Mouse (Mus musculus): ENCODE data around the gene Ly6g5c.
"Not testable (repeated sequence)": the region's sequence is repeated elsewhere in the genome, so short reads cannot be mapped to it uniquely, and the experiment has no call there.

Ly6g5c gene

DNA sequence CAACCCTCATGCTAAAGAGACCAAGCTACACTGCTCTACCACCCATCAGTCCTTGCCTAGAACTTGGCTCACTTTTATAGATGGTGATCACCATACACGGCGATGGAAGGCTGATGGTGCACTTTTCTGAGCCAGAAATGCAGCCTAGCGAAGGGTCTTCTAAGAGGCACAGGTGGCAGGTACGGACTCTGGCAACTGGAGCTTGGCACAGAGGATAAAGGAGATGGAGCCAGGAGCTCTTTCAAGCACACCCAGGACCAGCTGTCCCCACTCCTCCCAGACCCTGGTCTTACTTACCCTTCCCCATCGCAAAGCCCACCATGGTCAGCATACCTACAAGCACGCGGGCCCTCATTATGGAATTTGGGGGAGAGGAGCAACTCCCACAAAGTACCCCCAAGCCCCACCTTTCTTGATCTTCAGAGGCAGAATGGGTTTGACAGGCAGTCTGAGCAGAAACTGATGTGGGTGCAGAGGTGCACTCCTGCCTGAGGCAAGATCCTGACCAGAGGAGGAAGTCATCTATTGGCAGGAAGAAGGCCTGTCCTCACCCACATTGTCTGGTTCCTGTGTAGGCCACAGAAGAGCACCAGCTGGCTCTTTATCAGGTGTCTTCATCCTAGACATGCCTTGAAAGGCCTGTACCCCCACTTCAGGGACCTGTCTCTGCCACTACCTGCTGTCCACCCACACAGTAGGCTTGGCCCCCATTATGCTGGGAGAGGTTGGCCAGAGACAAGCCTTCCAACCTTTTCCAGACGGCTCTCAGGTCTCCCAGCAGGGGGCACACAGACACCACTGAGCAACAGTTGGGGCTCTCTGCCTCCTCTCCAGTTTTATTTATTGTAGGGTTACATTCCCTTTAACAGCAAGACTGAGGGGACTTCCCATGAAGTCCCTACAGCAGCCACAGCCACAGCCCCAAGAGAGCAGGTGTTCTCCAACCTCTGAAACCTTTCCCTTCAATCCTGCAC lies 7.3 kb downstream of the Ly6g5c start, which contains the start of gene Ly6g5b:
TSS of gene Ly6g5b (minus strand) at position 383 of the 974 bp plus-strand sequence.
- DNase-seq, result no peak

DNA sequence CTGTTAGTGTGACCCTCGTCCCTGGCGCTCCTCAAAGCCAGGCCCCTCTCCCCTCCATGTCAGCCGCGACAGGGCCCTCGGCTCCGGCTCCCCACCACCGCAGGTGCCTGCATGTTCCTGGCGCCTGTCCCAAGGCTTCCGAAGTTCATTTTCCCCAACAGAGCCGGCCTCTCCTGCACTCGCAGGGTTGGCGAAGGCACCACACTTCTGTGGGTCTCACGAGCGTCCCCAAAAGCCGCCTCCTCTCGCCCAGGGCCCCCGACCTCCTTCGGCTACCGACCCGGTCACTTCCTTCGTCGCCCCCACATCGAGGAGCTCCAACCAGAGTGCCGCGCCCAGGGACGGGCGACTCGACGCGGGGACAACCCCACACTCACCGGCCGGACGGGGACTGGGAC lies 12.7 kb downstream of the Ly6g5c start:
- peak; percentile 49 to 58 for DNase-seq

DNA sequence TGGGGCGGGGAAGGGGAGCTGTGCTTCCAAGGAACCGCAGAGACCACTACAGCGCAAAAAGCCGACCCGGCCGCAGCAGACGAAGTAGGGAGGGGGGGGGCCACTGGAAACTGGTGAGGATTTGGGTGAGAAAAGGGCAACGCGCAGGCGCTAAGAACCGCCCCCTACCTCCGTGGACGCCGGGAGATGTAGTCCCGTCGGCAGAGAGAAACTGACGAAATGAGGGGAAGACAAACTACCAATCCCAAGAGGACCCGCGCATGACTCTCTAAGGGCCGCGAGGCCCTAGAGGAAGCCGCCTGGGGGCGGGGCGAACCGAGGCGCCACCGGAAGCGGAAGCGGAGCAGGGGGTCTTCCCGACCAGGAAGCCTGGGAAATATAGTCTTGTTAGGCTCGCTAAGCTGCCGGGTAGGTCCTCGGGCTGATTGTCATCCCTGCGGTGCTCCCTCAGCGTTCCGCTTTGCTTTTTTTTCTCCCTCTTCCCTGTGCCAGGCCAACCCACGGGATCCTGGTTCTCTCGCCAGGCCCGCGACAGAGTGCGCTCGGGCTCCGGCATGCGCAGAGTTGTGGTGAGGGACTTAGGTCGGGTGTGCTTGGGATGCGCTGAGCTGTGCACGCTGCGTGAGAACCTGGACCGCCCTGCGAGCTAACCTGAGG lies 13.2 kb downstream of the Ly6g5c start, which contains the start of gene Gpank1:
TSS of gene Gpank1 (plus strand) at position 313 of the 657 bp plus-strand sequence.
- peak; percentile 98 to 99 for DNase-seq

DNA sequence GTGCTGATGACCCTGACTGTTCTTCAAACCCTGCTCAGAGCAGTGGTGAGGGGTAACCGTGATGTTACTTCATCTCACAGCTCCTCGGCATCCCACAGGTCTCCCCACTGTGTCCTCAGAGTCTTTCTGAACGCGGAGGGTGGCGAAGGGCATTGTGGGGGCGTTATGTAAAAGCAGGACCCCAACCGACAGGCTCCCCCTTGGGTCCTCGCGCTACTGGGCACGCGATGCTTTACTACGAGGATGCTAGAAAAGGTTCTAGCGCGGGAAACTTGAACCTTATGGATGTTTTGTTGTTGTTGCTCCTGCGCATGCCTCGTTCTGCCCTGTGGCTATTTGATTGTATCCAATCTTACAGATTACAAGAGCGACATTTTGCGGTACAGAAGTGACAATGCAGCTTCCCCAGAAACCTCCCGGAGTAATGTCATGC lies 13.8 kb downstream of the Ly6g5c start, which contains the start of gene Csnk2b:
TSS of gene Csnk2b (minus strand) at position 183 of the 433 bp plus-strand sequence.
- DNase-seq, result peak; percentile 44 to 51

DNA sequence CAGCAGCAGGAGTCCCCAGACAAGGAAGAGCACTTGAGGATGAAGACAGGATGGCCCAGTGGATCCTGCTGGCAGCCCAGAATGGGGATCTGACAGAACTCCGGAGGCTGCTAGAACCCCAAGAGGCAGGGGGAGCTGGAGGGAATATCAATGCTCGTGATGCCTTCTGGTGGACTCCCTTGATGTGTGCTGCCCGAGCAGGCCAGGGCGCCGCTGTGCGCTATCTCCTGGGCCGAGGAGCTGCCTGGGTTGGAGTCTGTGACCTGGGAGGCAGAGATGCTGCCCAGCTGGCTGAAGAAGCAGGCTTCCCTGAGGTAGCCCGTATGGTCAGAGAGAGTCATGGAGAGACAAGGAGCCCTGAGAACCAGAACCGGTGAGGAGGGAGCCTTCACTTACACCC lies 15.2 kb downstream of the Ly6g5c start:
- not testable (repeated sequence) for DNase-seq

DNA sequence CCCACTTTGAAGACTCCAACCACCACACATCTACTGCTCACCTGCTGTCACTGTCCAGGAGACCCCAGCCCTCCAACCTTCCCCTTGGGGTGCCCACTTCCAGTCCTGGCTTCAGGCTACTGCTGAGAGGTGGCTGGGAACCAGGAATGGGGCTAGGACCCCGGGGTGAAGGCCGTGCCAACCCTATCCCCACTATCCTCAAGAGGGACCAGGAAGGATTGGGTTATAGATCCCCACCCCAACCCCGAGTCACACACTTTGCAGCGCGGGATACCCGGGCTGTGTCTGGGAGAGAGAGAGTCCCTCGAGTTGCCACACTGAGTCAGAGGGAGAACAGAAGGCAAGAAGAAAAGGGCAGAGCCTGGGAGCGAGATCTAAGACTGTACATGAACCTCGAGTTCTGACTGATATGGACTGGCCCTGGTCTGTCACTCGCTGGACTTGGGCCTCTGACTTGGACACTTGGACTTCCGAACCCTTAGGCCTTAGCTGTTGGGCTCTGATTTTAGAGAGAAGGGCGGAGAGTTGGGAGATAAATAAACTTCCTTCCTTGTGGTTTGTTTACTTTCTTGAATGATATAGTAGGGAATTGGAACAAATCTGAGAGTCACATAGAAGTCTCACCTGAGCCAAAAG lies 16.3 kb downstream of the Ly6g5c start:
- DNase-seq, result not testable (repeated sequence)

DNA sequence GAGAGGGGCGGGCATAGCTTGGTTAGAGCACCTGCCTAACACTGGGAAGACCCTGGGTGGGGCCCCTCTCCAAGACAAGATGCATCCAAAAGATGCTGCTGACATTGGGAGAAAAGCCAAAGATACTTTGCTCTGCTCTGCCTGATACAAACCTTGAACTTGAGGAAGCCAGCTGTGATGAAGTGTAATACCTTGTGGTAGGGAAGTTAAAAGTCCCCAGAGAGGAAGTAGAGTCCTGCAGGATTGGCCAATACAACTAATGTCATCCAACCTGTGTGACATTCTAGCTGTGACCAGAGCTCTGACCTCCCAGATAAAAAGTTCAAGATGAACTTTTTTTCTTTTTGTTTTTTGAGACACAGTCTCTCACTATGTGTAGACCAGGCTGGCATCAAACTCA lies 17.0 kb downstream of the Ly6g5c start:
- no peak for DNase-seq

DNA sequence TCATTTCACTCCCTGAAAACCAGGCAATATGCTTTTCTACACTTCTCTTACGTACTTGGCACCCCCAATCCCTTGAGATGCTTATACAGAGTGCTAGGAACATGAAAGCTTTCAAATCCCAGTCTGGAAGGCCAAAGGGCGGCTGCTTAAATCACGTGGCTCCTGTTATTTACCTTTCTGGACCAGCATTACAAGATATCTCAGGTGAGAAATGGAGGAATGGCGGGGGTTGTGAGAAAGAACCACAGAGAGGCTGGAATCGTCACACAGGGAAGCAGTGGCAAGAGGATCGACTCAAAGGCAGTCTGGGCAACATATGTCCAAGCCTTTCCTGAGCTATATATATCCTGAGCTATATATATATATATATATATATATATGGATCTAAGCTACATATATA lies 17.5 kb downstream of the Ly6g5c start:
- no peak for DNase-seq

DNA sequence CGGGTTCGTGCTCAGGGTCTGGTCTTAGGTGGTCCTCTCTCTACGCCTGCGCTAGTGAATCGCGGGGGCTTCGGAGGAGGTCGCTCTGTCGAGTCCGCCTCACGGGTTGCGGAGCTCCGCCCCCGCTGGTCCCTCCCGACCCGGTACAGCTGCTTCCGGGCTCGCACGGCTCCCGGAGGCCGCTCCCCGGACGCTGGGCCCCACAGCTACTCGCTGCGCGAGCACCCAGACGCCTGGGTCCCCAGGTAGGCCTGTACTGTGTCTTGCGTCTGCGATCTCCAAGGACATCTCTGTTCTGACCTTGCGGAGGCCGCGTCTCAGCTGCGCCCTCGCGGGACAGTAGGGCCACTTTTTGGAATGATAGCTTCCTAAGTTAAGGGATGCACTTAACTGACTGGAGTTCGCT lies 18.1 kb downstream of the Ly6g5c start, which contains the start of gene D17H6S53E:
TSS of gene D17H6S53E (plus strand) at position 168 of the 406 bp plus-strand sequence.
- peak; percentile 66 to 69 for DNase-seq

DNA sequence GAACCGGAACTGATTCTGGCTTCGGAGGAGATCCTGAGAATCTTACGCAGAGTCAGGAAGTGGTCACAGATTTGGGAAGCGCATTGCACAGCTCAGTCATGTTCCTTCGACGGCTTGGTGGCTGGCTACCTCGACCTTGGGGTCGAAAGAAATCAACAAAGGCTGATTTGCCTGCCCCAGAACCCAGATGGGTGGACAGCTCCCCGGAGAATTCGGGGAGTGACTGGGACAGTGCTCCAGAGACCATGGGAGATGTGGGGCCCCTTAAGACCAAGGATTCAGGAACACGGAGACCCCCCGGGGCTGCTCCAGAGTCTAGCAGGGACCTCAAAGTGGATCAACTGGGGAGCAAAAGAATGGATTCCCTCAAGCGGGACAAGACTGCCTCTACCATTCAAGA lies 18.9 kb downstream of the Ly6g5c start:
- no peak for DNase-seq

DNA sequence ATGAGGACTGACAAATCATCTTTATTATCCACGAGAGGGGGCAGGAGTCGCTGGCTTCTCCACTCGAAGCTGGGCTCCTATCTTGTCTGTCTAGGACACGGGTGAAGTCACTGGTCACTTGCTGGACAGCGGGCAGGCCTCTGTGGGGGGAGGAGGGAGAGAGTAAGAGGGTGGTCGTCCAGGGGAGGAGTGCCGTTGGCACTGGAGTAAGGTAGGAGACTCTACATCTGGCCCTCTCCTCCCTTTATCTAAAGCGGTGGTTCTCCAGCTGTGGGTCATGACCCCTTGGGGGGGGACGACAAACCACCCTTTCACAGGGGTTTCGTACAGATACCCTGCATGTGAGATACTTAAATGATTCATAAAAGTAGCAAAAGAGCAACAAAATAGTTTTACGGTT lies 20.9 kb downstream of the Ly6g5c start:
- no peak for DNase-seq

DNA sequence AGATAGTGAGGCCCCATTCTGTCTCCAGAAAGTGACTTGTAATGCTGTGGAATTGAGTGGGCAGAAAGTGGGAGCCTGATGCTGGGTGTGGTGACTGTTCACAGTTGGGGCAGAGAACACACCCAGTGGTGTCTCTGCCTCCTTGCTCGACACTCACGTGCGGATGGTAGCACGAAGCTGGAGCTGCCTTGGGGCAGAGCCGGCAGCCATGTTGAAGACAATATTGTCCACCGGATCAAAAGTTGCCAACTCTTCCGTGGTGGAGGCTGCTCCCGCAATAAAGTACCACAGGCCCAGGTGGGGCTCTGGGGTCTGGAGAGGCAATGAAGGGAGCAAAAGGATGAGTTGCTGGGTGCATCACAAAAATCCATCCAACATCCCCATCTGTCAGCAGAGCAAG lies 23.0 kb downstream of the Ly6g5c start:
- DNase-seq, result no peak

DNA sequence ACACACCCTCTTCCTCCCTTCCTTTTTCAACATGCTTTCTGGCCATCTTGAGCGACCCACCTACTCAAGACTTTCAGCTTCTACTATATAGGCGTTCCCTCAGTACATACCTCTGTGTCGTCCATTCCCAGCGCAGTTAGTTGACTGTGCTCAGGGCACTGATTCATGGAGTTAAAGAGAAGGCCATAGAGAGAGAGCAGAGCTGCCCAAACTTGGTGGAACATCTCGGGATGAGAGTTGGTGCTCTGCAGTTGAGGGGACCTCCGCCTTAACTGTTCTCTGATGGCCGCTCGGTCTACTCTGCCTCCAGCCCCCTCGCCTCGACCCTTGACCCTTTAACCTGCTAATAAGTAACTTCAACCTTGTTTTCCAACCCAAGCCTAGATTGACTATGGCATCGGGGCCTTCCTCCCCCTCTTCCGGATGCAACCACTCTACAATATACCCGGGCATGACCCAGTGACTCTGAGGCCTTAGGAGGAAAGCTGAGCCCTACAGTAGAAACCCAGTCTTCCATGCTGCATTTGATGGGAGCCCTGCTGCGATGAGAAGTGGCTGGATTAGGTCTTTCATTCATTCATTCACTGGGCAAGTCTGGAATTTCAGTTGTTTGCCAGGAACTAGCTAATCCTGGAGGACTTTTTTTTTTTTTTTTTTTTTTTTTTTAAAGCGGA lies 23.6 kb downstream of the Ly6g5c start, which contains the start of gene Apom:
TSS of gene Apom (minus strand) at position 551 of the 674 bp plus-strand sequence.
- peak in 1 of 2 experiments; percentile 41 for DNase-seq

DNA sequence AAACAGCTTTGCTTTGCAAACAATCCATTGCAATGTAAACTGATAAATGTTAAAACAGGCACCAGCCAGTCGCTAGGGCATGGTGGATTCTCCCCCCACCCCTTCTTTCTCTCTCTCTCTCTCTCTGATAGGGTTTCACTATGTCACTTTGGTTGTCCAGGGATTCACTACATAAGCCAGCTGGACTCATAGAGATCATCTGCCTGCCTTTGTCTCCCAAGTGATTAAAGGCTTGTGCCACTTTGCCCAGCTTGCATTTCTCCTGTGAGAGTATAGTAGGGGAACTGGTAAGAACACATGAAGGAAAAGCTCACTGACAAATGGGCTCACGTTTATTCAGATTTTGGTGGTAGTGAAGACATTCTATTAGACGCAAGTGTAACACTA lies 24.1 kb downstream of the Ly6g5c start:
- no peak for DNase-seq

DNA sequence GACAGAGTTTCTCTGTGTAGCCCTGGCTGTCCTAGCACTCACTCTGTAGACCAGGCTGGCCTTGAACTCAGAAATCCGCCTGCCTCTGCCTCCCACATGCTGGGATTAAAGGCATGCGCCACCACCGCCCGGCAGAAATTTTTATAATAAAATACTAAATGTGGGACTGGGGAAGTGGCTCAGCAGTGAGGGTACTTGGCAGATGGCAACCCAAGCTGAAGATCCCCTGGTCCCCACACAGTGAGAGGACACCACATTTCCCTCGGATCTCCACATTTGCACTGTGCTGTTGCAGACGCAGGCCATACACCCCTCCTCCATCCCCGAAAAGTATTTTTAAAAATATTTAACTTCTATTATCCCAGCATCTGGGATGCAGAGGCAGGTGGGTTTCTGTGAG lies 25.4 kb downstream of the Ly6g5c start:
- no peak for DNase-seq

DNA sequence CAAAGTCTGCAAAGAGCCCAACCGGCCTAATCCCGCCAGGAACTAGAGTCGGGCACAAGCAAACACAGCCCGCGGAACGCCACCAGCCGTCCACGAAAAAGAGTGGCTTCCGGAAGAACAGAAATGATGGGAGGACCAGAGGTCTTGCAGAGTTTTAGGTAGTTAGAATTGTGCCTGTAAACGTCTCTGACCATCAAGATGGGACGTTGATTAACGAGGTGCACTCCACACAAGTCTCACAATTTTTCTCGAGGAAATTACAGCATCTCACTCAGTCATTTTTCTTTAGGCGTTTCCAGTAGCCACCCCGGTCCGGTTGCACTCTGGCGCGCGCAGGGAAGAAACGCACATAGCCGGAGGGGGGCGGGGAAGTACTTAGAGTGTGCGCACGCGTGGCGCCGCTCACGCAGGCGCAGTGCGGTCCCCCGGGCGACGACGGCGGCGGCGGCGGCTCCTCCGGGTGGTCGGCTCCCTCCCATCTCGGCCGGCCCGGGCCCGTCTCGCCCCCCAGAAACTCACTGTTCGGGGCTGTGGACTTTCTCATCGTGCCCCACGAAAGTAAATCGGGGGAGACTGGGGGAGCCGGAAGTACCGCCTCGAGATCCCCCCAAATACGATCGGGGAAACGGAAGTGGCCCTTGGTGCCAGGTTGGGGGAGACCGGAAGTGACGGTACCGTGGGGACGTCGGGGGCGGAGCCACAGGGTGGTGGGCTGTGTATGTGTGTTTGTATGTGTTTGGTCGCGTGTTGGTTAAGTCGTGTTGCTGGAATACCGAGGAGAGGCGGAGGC lies 26.9 kb downstream of the Ly6g5c start, which contains the start of gene Bag6:
TSS of gene Bag6 (plus strand) at position 378 of the 790 bp plus-strand sequence.
- peak; percentile 92 to 93 for DNase-seq

DNA sequence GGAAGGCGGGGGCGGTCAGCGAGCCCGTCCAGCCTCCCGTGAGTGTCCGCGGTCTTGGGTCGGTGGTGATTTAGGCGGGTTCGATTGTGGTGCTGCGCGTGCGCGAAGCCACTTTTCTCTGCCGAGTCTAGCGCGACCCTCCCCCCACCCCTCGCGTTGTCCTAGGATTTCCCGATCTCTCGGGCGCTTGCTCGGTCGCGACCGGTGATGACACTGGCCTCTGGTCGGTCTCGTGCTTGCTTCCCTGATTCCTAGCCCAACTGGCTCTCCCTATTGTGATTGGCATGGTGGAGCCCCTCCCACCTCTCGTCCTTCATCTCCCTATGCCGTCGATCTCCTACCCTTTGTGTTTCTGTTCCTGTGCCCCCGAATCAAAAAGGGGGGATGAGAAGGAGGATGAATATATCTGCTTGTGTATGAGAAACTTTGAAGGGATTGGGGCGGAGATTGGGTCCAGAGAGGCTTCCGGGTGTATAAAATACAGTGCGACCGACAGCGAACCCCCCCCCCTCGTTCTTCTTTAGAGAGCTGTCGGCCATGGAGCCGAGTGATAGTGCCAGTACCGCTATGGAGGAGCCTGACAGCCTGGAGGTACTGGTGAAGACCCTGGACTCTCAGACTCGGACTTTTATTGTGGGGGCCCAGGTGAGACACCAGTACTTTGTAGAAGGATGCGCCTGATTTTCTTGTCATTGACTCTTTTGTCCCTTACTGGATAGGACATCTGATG lies 27.7 kb downstream of the Ly6g5c start:
- no peak for DNase-seq

DNA sequence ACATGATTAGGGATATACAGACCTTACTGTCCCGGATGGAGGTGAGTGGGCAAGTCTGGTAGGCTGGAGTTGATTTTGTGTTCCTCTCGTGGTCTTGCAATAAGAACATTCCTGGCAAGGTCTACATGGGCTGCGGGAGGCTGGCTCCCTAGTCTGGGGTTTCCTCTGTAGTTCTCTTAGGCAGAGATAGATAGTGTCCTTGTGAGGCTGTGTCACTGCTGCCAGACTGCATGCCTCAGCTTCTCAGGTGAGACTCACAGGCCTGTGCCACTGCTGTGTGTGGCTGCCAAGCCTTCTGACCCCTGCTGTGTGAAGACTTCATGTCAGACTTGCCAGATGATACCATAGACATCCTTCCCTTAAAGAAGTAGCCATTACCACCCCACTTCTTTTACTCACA lies 31.2 kb downstream of the Ly6g5c start:
- DNase-seq, result no peak

DNA sequence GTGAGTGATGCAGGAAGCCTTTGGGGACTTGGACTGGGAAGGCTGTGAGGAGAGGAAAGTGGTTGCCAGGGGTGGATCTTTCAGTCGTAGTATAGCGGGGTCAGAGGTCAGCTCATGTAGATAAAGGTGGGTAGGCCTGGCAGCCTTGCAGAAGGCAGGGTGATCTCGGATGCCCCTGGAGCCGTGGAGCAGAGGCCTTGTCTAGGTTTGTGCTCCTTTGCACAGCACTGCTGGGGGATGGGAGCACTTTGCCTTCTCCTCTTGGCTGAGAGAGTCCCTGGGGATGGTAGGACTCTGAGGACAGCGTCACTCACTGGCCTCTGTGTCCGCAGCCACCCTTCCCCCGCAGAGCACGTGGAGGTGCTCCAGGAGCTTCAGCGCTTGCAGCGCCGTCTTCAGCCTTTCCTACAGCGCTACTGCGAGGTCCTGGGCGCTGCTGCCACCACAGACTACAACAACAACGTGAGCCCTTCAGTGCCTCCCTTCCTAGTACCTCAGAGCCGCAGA lies 32.5 kb downstream of the Ly6g5c start:
- no peak for DNase-seq

DNA sequence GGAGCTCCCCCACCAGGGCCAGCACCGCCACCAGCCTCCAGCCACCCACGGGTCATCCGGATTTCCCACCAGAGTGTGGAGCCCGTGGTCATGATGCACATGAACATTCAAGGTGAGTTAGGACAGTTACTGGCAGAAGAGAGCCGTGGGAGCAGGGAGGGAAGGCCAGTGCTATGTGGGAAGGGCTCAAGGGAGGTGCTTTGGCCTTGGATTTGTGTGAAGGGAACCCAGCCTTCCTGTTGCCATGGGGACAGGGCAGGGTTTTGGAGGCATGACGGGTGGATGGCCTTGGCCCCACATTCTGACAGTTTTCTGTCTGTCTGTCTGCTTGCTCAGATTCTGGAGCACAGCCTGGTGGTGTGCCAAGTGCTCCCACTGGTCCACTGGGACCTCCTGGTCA lies 33.9 kb downstream of the Ly6g5c start:
- no peak for DNase-seq

DNA sequence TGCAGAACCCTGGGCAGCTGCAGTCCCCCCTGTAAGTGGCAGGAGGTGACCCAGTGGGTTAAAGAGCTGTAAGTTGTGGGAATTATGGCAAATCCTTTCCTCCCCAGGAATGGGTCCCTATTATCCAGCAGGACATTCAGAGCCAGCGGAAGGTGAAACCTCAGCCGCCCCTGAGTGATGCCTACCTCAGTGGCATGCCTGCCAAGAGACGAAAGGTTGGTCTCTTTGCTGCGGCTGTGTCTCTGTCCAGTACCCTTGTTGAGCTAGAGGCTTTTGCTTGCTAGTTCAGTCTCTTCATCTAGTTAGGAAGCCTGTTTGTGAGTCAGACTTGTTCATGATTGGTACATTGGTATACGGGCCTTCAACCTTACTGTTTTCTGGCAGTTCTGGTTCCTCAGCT lies 38.1 kb downstream of the Ly6g5c start:
- no peak for DNase-seq

All from kidney, adult 8-10 months (tissue).